Mouse (Mus musculus): ENCODE measurements around the gene 1700020D05Rik. TPM values are rescaled to one million over a fixed set of nuclear protein-coding genes. Genes with fewer than 3 reads are reported as not detected.
A peak's percentile ranks its signal among the peaks of the same experiment; 100 is the strongest.
"Not testable (repeated sequence)": the region's sequence is repeated elsewhere in the genome, so short reads cannot be mapped to it uniquely, and the experiment has no call there.

Gene 1700020D05Rik
- polyA plus RNA-seq, 1 experiment from 2014 or later = 0.18 TPM

DNA sequence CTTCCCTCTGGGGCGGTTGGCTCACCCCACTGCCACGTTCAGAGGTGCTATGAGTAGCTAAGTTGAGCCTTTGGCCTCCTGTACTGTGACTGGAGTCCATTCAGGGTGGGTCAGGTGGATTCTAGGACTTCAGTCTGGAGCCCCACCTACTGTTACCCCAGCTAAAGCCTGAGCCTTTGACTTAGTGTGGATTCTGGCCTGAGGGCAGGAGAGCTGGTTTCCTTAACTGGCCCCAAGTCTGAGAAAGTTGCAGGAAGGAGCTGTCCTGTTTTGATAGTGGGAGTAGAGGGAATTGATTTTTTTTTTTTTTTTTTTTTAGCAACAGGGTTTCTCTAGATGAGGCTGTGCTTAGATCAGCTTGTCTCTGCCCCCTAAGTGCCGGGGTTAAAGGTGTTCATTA lies 9.3 kb downstream of the 1700020D05Rik start:
- no peak for ATAC-seq (ENCODE audit: insufficient read depth)
- Histone ChIP-seq H3K27ac (ENCODE audit: low read depth) (no peak overlapping the region), H3K9ac (no peak overlapping the region), H3K36me3 (ENCODE audit: insufficient read depth) (peaks cover 66% of the 10 kb centered on the region), H3K4me2 (no peak overlapping the region), H3K4me1 (ENCODE audit: insufficient read depth) (peaks cover 4% of the 10 kb centered on the region; the same call in 1 of the 2 replicates), H3K27me3 (ENCODE audit: insufficient read depth, low read length) (no peaks in the 10 kb centered on the region), H3K4me3 (ENCODE audit: low read depth, low read length) (no peak overlapping the region), H3K9me3 (ENCODE audit: low read depth, low read length) (no peaks in the 10 kb centered on the region)
- 78% methylated on average over 3 of the region's 3 CpGs for WGBS
- DNase-seq = no peak
- TF ChIP-seq CTCF (IDR thresholded peaks at IDR 0.05; ENCODE audit: low read depth) = no peak

DNA sequence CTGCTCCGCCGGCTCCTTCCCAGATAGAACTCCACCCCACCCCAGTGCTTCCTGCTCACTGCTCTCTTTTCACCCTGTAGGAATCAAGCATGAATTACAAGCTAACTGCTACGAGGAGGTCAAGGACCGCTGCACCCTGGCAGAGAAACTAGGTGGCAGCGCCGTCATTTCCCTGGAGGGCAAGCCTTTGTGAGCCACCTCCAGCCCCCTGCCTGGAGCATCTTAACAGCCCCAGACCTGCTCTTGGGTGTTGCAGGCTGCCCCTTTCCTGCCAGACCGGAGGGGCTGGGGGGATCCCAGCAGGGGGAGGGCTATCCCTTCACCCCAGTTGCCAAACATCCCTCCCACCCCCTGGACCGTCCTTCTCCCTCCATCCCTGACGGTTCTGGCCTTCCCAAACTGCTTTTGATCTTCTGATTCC lies 10.3 kb downstream of the 1700020D05Rik start:
- not testable (repeated sequence) for H3K27me3 ChIP-seq (ENCODE audit: insufficient read depth, low read length); H3K27ac ChIP-seq (ENCODE audit: low read depth); H3K4me1 ChIP-seq (ENCODE audit: insufficient read depth); ATAC-seq (ENCODE audit: insufficient read depth); H3K9ac ChIP-seq; H3K4me3 ChIP-seq (ENCODE audit: low read depth, low read length); H3K4me2 ChIP-seq; H3K9me3 ChIP-seq (ENCODE audit: low read depth, low read length); DNase-seq
- H3K36me3 ChIP-seq (ENCODE audit: insufficient read depth) = peaks cover 62% of the 10 kb centered on the region
- 71% methylated on average over 9 of the region's 9 CpGs for WGBS

DNA sequence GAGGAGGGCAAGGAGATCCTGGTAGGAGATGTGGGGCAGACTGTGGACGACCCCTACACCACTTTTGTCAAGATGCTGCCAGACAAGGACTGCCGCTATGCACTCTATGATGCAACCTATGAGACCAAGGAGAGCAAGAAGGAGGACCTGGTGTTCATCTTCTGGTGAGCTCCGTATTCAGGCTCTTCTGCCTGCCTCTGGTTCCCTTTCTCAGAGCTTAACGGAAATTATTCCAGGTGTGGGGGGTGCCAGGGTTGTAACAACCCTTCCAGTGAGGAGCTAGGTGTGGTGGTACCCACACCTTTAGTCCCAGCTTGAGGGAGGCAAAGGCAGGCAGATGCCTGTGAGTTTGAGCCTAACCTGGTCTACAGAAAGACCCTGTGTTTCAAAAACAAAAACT lies 10.9 kb downstream of the 1700020D05Rik start:
- no peak overlapping the region for H3K4me2 ChIP-seq

DNA sequence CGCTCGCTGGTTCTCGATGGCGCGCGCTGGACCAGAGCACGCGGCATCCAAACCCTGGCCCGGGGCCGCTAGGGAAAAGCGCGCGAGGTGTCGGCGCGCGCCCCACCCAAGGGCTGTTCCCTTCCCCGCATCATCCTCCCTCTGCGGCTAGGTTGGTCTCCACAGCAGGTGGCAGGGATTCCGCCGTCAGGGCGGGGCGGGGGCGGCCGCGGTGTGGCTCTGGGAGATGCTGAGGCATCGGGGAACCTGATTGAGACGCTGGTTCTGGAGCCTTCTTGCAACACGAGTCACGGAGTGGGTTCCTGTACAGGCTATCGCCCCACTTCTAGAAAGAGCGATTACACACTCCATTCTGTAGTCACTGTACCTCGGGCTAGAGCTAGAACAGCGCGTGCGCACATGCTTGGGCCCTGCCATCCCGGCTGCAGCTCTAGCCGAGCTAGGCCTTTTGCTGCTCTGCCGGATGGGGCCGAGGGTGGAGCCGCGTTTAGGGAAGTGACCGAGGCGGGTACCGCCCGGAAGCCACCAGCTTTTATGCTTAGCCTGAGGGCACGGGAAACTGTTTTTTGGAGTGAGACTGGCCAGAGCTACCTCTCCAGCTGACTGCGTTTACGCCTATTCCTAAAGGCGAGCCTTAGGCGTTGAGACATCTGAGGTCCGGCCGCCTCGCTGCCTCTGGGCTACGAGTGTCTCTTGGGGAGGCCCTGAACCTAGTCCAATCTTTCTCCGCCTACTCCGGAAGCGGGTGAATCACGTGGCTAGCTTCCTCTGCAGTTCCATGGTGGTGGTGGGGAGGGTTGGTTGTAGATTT lies 12.5 kb downstream of the 1700020D05Rik start:
- no peaks in the 10 kb centered on the region for H3K27me3 ChIP-seq (ENCODE audit: insufficient read depth, low read length)
- H3K9me3 ChIP-seq (ENCODE audit: low read depth, low read length) = no peaks in the 10 kb centered on the region
- H3K9ac ChIP-seq = peak overlapping the region; percentile 94
- DNase-seq = peak; percentile 89
- ATAC-seq (ENCODE audit: insufficient read depth) = peak; percentile 7
- H3K27ac ChIP-seq (ENCODE audit: low read depth) = peak overlapping the region; percentile 97
- peak overlapping the region; percentile 99 for H3K4me3 ChIP-seq (ENCODE audit: low read depth, low read length)
- peaks cover 7% of the 10 kb centered on the region; the same call in 1 of the 2 replicates for H3K4me1 ChIP-seq (ENCODE audit: insufficient read depth)
- under 1% methylated on average over 59 of the region's 59 CpGs for WGBS
- TF ChIP-seq CTCF (IDR thresholded peaks at IDR 0.05; ENCODE audit: low read depth) = no peak
- peak overlapping the region; percentile 87 for H3K4me2 ChIP-seq
- peaks cover 44% of the 10 kb centered on the region for H3K36me3 ChIP-seq (ENCODE audit: insufficient read depth)

More for the DNA sequence above, 10.9 kb downstream of the 1700020D05Rik start:
- no peak for DNase-seq
- peaks cover 4% of the 10 kb centered on the region; the same call in 1 of the 2 replicates for H3K4me1 ChIP-seq (ENCODE audit: insufficient read depth)
- WGBS = 76% methylated on average over 4 of the region's 4 CpGs
- H3K27ac ChIP-seq (ENCODE audit: low read depth) = no peak overlapping the region
- H3K9me3 ChIP-seq (ENCODE audit: low read depth, low read length) = no peaks in the 10 kb centered on the region
- H3K9ac ChIP-seq = no peak overlapping the region
- no peak for ATAC-seq (ENCODE audit: insufficient read depth)
- no peak for TF ChIP-seq CTCF (IDR thresholded peaks at IDR 0.05; ENCODE audit: low read depth)
- H3K4me3 ChIP-seq (ENCODE audit: low read depth, low read length) = no peak overlapping the region
- H3K36me3 ChIP-seq (ENCODE audit: insufficient read depth) = peaks cover 58% of the 10 kb centered on the region
- H3K27me3 ChIP-seq (ENCODE audit: insufficient read depth, low read length) = no peaks in the 10 kb centered on the region

DNA sequence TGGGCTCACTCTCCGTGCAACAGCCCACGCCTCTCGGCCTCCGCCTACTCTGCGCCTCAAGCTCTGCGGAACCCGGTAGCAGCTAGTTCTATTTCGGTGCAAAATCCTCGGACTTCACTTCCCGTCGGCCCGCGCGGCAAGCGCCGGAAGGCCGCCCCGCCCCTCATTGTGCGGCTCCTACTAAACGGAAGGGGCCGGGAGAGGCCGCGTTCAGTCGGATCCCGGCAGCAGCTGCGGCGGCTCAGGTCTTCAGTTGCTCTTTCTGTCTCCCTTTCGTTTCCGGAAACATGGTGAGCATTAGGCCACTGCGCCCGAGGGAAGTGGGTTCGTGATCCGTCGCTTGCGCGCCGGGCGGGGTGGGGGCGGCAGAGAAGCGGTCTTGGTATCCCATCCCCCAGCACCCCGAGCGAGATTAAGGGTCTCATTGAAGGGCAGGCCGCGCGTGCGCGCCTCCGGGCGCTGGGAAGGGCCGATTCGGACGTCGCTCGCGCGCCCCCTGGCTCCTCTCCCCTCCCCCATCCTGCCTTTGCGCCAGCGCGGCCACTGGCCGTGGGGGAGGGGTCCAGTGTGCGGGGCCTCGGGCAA lies 13.2 kb downstream of the 1700020D05Rik start, which contains the start of gene Cfl1:
Cfl1 (plus strand) TSS at position 143 of the 585 bp plus-strand sequence.
- H3K4me2 ChIP-seq = peak within 1 kb of the TSS; percentile 87
- H3K4me1 ChIP-seq (ENCODE audit: insufficient read depth) = peaks cover 8% of the 10 kb centered on the region; the same call in 1 of the 2 replicates
- H3K36me3 ChIP-seq (ENCODE audit: insufficient read depth) = peaks cover 44% of the 10 kb centered on the region
- no peaks in the 10 kb centered on the region for H3K9me3 ChIP-seq (ENCODE audit: low read depth, low read length)
- peak within 1 kb of the TSS; percentile 94 for H3K9ac ChIP-seq
- WGBS = under 1% methylated on average over 61 of the region's 62 CpGs
- ATAC-seq (ENCODE audit: insufficient read depth) = peak; percentile 44
- peak; percentile 98 for DNase-seq
- 0 out of 2 replicates have a peak, but pooled peaks have one; percentile 3 for TF ChIP-seq CTCF (IDR thresholded peaks at IDR 0.05; ENCODE audit: low read depth)
- peak within 1 kb of the TSS; percentile 97 for H3K27ac ChIP-seq (ENCODE audit: low read depth)
- H3K27me3 ChIP-seq (ENCODE audit: insufficient read depth, low read length) = no peaks in the 10 kb centered on the region
- peak within 1 kb of the TSS; percentile 99 for H3K4me3 ChIP-seq (ENCODE audit: low read depth, low read length)

DNA sequence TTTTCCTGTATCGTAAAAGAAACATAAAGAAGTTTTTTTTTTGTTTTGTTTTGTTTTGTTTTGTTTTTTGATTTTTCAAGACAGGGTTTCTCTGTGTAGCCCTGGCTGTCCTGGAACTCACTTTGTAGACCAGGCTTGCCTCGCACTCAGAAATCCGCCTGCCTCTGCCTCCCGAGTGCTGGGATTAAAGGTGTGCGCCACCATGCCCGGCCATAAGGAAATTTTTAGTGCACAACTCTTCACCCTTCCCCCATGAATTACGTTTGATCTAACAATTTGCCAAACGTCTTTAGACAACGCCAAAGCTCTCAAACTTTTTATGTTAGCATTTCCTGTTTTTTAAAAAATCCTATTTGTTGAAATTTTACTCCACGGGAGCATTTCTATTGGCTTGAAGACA lies 13.9 kb downstream of the 1700020D05Rik start:
- peaks cover 12% of the 10 kb centered on the region; the same call in 1 of the 2 replicates for H3K4me1 ChIP-seq (ENCODE audit: insufficient read depth)
- peak overlapping the region; percentile 97 for H3K27ac ChIP-seq (ENCODE audit: low read depth)
- WGBS = 40% methylated on average over 10 of the region's 10 CpGs
- H3K9me3 ChIP-seq (ENCODE audit: low read depth, low read length); H3K9ac ChIP-seq; DNase-seq; ATAC-seq (ENCODE audit: insufficient read depth); H3K27me3 ChIP-seq (ENCODE audit: insufficient read depth, low read length): not testable (repeated sequence)
- peaks cover 44% of the 10 kb centered on the region for H3K36me3 ChIP-seq (ENCODE audit: insufficient read depth)
- H3K4me2 ChIP-seq = peak overlapping the region; percentile 87
- peak overlapping the region; percentile 99; the same call in 1 of the 2 replicates for H3K4me3 ChIP-seq (ENCODE audit: low read depth, low read length)

All from lung, embryonic 14.5 days (tissue).